Mouse (Mus musculus) Patski (cell line): ENCODE results near the gene Gale. TPM values are rescaled to one million over a fixed set of nuclear protein-coding genes. Genes with fewer than 3 reads are reported as not detected.
A peak's percentile ranks its signal among the peaks of the same experiment; 100 is the strongest.

ENCODE experiments used
- ATAC-seq: fragments of 100-300 bp; one replicate; pipeline ENCODE4 v1.8.0; 2021
- CTCF ChIA-PET: fragments of 350-600 bp; sonication (Branson Sonifier 250); formaldehyde crosslinking; loops from one replicate; lab custom pipeline; 2022; ENCODE audit warnings: inconsistent platforms; lab: Charles Lee
- POLR2A ChIA-PET: fragments of 350-600 bp; sonication (Branson Sonifier 250); formaldehyde crosslinking; loops from one replicate; lab custom pipeline; 2022; ENCODE audit warnings: antibody characterized with exemption, inconsistent platforms; lab: Charles Lee
- DNase-seq: peaks from one replicate; pipeline ENCODE4 v3.0.0-alpha.2; 2011; ENCODE audit warnings: low read depth, low spot score
- H3K27me3 ChIP-seq: fragments of 371-371 bp; one replicate; pipeline ENCODE4 v1.5.1; 2021
- CTCF ChIP-seq: fragments of 100-300 bp; IDR thresholded peaks from one replicate; pipeline ENCODE4 v1.5.1; 2021
- in situ Hi-C: fragments of 300-500 bp; cut with MboI; formaldehyde crosslinking; loops from 3 replicates; pipeline ENCODE4 v1.11.1; 2018; ENCODE audit warnings: low pct_unique_long_range_greater_than_20kb, mixed read lengths
- polyA plus RNA-seq: library from polyadenylated mRNA; unstranded; gene quantifications from one replicate; pipeline ENCODE4 v1.2.3, GENCODE M21; 2021

Gale gene
- 12.4 TPM for polyA plus RNA-seq

DNA sequence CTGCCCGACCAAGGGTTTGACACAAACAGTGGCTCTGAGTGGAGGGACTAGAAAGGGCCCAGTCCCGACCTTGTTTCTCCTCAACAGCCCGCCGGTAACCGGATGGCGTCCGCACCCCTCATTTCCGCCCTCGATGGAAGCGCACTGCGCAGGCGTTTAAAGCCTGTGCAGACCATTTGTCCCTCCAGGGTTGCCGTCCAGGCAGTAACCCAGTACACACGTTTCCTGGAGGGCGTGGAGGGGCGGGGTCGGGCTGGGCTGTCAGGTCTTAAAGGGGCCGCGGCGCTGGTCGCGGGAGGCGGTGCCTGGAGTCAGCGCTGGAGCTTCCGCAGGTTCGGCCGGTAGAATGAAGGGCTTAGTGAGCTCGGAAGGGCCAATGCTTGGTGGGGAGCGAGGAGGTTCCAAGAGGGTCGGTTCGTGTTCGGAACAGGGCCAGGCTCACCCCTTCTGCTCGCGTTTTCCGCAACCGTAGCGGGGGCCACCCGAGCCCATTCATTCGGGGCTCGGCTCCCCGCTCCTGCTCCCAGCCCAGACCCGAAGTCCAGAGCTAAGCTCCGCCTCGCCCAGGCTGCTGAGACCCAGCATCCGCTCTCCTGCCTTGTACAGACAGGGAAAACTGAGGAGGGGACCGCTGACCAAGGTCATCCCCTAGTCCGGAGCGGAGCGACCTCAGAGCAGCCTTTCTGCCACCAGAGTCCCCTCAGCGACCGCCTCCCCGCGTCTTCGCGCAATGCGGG is at the start of gene Gale:
Gale (plus strand) TSS at position 271 of the 737 bp plus-strand sequence.
- ChIA-PET CTCF (interaction anchor here (1.0 to 1.5 kb wide), 3 partner anchors 9 to 21 kb away, joined by 3 to 5 read pairs (median 5); partner anchors contain the start of gene Lypla2), POLR2A (interaction anchor here (0.5 to 2.0 kb wide), 4 partner anchors 10 to 90 kb away, joined by 3 to 5 read pairs (median 4); partner anchors contain the start of gene Pithd1)
- DNase-seq (peak; percentile 87), ATAC-seq (peak; percentile 54)
- H3K27me3 ChIP-seq = no peaks in the 10 kb centered on the region
- in situ Hi-C loops = loop anchor here (5.0 kb wide), 1 partner anchor 89 kb away; the partner anchor contains the start of gene Rpl11
- no peak for TF ChIP-seq CTCF

DNA sequence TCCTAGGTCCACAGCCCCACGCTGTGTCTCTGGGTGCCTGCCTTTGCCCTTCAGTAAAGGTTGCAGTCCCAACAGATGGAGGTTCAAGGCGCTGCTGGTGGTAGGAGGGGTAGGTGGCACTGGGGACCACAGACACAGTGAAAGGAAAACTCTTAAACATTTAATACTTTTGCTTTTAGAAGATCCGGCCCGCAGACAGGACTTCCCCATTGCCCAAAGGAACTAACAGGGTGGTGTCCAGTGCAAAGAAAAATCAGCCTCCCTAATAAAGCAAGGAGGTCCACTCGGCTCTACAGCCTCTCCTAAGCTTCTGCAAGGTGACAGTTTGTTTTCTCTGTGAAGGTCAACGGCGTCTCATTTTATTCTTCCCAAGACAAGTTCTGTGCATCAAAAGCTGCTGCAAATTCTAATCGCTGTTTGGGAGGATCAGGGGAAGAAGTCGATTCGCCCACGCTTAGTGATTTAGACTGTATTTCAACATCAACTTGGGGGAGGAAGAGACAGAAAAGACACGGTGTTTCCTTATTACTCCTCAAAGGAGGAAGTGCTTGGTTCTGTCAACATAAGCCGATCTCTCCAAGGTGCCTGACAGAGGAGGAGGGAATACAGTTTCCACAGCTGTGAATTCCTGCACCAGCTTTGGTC is 44.8 kb upstream of the Gale start:
- ATAC-seq = no peak
- DNase-seq = no peak
- ChIA-PET POLR2A (no interaction called here), CTCF (no interaction called here)
- TF ChIP-seq CTCF = no peak
- in situ Hi-C loops = loop anchor here (25.0 kb wide), 1 partner anchor 406 kb away; no protein-coding TSS in a partner anchor
- no peaks in the 10 kb centered on the region for H3K27me3 ChIP-seq

DNA sequence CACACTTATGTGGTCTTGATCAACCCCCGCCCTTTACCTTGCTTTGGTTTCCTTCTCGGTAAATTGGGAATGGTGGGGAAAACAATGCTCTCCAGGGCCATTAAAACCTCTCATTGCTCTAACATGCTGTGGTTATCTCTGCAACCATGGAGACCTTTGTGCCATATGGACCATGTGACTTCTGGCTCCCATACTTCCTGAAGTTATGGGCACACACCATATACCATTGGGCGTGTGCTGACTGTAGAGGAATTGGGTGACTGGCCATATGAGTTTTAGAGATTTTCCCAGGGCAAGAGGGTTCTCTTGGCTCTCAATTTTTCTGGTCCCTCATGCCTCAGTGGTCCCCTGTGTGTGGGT is 44.3 kb upstream of the Gale start:
- ATAC-seq (no peak), DNase-seq (no peak)
- CTCF ChIA-PET = interaction anchor here (0.9 to 2.0 kb wide), 6 partner anchors 8 to 118 kb away, joined by 3 to 8 read pairs (median 4); no protein-coding TSS in a partner anchor
- in situ Hi-C loops = loop anchor here (25.0 kb wide), 1 partner anchor 407 kb away; no protein-coding TSS in a partner anchor
- TF ChIP-seq CTCF = no peak
- H3K27me3 ChIP-seq = no peaks in the 10 kb centered on the region
- POLR2A ChIA-PET = no interaction called here

DNA sequence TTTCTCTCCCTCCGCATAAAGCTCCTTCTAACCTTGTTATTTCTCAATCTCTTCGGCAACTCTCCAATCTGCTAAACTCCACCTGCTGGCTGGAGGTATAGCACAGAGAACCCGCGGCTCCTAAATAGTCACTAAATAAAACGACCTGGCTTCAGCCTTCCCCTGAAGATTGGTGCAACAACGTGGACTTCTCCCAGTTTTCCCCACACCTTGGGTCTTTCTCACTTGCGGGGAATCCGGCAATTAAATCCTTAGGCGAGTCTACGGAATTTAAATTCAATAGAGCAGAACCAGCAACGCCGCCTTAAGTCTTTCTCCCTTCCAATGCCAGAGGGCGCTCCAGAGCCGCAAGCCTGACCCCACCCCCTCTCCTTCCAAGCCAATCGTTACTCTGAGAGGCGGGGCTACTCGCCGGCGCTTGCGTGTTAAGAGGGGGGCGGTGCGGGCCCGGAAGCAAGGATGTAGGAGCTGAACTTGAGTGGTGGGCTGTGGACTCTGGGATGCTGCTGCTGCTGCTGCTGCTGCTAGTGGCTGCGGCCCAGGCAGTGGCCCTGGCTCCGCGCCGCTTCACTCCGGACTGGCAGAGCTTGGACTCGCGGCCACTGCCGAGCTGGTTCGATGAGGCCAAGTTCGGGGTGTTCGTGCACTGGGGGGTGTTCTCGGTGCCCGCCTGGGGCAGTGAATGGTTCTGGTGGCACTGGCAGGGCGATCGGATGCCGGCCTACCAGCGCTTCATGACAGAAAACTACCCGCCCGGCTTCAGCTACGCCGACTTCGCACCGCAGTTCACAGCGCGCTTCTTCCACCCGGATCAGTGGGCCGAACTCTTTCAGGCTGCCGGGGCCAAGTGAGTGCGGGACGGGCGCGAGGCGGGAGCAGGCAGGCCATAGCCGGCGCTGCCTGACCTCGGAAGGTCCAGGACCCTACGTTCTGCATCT is 43.0 kb upstream of the Gale start, which contains the start of gene Fuca1:
Fuca1 (plus strand) TSS at position 432 of the 938 bp plus-strand sequence.
- ATAC-seq = peak; percentile 57
- no peaks in the 10 kb centered on the region for H3K27me3 ChIP-seq
- peak; percentile 47 for DNase-seq
- in situ Hi-C loops = loop anchor here (25.0 kb wide), 1 partner anchor 408 kb away; no protein-coding TSS in a partner anchor
- CTCF ChIA-PET = interaction anchor here (0.6 to 2.0 kb wide), 12 partner anchors 10 to 220 kb away, joined by 3 to 8 read pairs (median 4); no protein-coding TSS in a partner anchor
- POLR2A ChIA-PET = no interaction called here
- peak; percentile 85 for TF ChIP-seq CTCF

DNA sequence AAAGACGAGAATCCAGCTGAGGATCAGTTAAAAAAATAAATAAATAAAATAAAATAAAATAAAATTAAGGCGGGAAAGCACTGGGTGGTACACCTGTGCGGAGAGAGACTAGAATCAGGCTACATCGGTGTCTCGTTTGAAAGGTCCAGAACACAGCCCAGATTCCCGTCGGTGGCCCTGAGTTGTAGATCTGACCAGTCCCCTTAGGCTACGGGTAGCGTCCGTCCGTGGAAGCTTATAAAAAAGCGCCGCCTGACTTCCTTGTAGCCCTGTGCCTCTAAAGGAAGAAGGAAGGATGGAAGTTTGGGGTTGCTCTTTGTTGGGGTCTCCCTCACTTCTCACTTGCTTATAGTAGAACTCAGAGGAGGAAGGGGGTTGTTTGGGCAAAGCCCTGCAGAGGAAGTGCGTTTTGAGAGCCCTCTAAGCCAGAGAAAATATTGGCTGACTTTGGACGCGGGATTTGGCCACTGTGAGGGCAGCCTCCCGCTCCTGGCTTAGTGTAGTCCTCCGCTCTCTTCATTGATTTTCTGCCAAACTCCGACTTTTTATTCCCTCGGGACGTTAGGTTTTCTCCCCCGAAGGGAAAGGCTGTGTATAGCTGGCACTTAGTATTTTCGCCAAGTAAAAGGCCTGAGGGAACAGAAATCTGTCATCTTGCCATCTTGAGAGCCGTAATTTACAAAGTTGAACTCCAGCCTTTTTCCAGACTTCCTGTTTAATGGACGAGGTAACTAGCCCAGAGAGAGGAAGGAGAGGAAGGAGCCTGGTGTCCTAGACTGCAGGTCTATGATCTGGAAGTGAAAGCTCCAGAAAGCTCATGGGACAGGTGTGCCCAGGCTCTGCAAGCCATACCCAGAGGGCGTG is 42.0 kb upstream of the Gale start:
- ChIA-PET CTCF (interaction anchor here (0.8 to 2.0 kb wide), 9 partner anchors 11 to 221 kb away, joined by 3 to 8 read pairs (median 4); no protein-coding TSS in a partner anchor), POLR2A (no interaction called here)
- no peak for TF ChIP-seq CTCF
- in situ Hi-C loops = loop anchor here (25.0 kb wide), 1 partner anchor 409 kb away; no protein-coding TSS in a partner anchor
- no peaks in the 10 kb centered on the region for H3K27me3 ChIP-seq
- no peak for DNase-seq
- ATAC-seq = peak; percentile 36

DNA sequence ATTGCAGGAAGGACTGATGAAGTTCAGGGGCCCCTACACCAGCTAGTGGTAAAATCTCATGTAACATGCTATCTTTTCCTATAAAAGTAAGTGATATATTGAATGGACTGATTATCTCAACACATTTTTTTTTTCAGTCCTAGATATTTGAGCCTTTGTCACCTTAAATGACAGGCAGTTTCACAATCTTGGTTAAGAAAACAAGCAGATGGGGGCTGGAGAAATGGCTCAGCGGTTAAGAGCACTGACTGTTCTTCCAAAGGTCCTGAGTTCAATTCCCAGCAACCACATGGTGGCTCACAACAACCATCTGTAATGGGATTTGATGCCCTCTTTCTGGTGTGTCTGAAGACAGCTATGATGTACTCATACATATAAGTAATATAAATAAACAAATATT is 41.3 kb upstream of the Gale start:
- POLR2A ChIA-PET = no interaction called here
- in situ Hi-C loops = loop anchor here (25.0 kb wide), 1 partner anchor 410 kb away; no protein-coding TSS in a partner anchor
- no peak for TF ChIP-seq CTCF
- no peaks in the 10 kb centered on the region for H3K27me3 ChIP-seq
- ATAC-seq (no peak), DNase-seq (no peak)
- CTCF ChIA-PET = no interaction called here

DNA sequence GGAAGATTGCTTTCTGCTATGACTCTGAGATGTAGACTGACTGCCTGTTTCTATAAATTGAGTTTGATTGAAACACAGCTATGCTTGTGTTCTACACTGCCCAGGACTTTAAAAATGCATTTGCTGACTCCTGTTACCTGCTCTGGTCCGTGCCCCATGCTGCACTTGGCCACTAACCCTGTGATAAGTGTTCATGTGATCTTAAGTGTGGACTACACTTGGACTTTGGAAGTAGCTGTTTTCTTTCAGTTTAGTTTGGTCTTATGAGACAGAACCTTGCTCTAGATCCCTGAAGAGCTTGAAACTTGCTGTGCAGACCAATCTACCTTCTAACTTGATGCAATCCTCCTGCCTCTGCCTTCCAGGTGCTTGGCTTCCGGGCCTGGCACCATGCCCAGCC is 39.1 kb upstream of the Gale start:
- ATAC-seq = no peak
- in situ Hi-C loops = loop anchor here (25.0 kb wide), 1 partner anchor 412 kb away; no protein-coding TSS in a partner anchor
- POLR2A ChIA-PET = no interaction called here
- TF ChIP-seq CTCF = no peak
- no peak for DNase-seq
- CTCF ChIA-PET = no interaction called here
- H3K27me3 ChIP-seq = no peaks in the 10 kb centered on the region

DNA sequence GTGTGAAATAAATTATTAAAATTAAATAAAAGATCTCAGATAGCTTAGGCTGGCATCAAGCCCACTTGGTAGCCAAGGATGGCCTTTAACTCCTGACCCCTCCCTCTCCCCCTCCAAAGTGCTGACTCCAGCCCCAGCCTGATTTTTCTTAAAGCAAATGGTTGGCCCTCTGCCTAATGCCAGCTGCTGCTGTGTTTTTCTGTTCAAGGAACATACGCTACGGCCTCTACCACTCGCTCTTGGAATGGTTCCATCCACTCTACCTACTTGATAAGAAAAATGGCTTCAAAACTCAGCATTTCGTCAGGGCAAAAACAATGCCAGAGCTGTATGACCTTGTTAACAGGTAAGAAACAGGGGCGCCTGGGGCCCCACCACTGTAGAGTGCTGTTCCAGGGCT is 38.2 kb upstream of the Gale start:
- no peak for TF ChIP-seq CTCF
- POLR2A ChIA-PET = interaction anchor here (0.6 kb wide), 1 partner anchor 12 kb away, joined by 3 read pairs; no protein-coding TSS in a partner anchor
- CTCF ChIA-PET = no interaction called here

DNA sequence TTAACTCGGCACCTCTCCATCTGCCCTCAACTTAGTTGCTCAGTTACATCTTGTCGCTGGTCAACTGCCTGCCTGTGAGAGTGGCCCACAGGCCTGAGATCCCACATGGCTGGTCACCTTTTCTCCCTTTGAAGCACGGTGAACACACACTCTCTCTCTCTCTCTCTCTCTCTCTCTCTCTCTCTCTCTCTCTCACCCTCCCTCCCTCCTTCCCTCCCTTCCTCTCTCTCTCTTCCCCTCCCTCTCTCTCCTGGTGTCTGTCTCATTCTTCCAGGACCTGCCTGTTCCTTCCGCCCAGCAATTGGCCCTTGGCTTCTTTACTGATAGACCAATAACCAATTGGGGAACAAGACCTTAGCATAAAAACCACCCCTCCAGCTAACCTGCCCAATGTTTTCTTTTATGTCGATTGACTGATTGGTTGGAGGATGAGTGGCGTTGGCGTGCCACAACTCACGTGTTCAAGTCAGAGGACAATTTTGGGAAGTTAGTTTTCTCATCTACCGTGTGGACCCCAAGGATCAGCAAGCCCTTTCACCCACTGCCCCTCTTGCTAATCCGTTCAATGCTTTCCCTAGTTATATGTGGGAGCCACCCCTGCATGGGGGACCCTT is 37.2 kb upstream of the Gale start:
- H3K27me3 ChIP-seq = no peaks in the 10 kb centered on the region
- in situ Hi-C loops = no loop called here
- CTCF ChIA-PET = no interaction called here
- no peak for TF ChIP-seq CTCF
- POLR2A ChIA-PET = no interaction called here
- DNase-seq (no peak), ATAC-seq (no peak)

More for the DNA sequence above, 38.2 kb upstream of the Gale start:
- in situ Hi-C loops = no loop called here
- DNase-seq = no peak
- H3K27me3 ChIP-seq = no peaks in the 10 kb centered on the region
- no peak for ATAC-seq
